Mouse (Mus musculus): ENCODE results near the gene Coro2a.

- TF ChIP-seq CTCF (conservative IDR thresholded peaks at IDR 0.05; ENCODE audit: low read length), result no peak
- no peak for TF ChIP-seq NANOG (IDR thresholded peaks at IDR 0.05; ENCODE audit: borderline replicate concordance, low read length)
- no peak for TF ChIP-seq POU5F1 (IDR thresholded peaks at IDR 0.05; ENCODE audit: borderline replicate concordance, low read length)
These were observed 67.9 kb downstream of the Coro2a start for GRCm38 (mm10) chr4:46533934-46534720.

Data from E14TG2a.4 (cell line).